Mouse (Mus musculus): Measurements from ENCODE around the gene Mtmr3.

Mtmr3 gene

DNA sequence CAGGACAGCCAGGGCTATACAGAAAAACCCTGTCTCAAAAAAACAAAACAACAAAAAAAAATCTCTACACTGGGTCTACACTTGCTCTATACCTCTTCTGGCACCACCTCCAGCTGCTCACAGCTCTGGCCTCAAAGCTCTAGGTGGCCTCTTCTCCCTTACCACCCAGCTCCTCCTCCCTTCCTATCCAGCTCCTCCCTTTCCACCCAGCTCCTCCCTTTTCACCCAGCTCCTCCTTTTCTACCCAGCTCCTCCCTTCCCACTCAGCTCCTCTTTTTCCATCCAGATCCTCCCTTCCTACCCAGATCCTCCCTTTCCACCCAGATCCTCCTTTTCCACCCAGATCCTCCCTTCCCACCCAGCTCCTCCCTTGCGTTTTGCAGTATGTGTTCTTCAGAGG, 127.2 kb downstream of the Mtmr3 start:
- DNase-seq (ENCODE audit: low read depth, low spot score), result no peak

DNA sequence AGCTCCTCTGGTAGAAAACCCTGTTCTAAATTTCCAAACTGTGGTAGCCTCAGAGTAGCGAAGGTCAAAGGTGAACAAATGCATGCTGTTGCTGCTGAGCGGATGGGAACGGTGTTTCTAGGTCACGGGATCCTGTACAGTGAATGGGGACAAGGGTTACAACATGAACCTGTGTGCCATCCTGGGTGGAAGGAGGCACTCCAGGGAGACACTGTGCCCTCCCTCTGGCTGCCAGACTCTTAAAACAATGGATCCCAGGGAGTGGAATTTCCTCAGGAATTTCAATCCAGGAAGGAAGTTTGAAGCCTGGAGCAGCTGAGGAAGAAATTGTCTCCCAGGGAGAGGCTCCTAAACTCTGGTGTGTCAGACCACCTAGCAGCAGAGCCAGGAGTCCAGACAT, 128.5 kb downstream of the Mtmr3 start:
- DNase-seq (ENCODE audit: low read depth, low spot score), result no peak

DNA sequence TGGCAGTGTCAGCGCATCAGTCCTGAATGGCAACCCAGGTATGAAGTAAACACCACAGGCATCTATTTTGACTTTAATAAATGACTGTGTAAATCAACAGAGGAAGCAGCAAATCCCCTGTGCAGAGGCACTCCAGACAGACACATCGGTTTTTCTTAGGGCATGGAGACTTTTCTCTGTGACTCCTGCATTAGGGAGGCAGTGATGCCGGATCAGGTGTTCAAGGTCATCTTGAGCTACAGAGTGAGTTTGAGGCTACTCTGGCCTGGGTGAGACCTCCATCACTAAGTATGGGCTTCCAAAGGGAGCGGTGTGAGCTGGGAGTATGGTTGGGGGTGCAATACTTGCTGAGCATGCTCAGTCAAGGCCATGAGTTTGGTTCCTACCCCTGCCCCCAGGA, 130.0 kb downstream of the Mtmr3 start:
- no peak for DNase-seq (ENCODE audit: low read depth, low spot score)

DNA sequence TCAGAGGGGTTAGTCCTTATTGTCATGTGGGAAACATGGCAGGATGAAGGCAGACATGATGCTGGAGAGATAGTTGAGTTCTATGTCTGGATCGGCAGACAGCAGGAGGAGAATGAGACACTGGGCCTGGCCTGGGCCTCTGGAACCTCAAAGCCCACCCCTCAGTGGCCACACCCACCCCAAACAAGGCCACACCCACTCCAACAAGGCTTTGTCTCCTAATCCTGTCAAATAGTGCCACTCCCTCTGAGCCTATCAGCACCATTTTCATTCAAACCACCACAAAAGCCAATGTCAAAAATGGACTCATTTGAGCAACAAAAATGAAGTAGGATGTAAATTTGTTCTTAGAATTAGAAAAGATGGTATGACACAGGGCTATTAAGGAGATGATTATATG, 130.5 kb downstream of the Mtmr3 start:
- DNase-seq (ENCODE audit: low read depth, low spot score), result no peak

DNA sequence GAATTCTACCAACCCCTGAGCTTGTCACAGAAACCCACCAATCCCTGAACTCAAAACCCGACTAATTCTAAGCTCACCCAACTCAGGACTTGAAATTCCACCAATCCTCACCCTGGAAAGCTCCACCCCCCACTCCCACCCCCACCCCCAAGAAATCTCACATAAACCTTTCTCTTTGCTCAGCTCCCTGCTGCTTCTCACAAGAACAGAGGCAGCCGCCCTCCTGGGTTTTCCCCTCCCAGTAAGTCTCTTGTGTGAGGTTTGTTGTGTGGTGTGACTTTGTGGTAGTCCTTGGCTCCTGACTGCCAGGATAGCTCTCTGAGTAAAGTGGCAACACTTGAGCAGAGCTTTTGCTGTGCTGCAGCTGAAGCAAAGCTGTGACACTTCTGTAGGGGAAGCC, 131.8 kb downstream of the Mtmr3 start:
- no peak for DNase-seq (ENCODE audit: low read depth, low spot score)

GRCm38 (mm10) chr11:4461154-4461553, 133.5 kb downstream of the Mtmr3 start:
- DNase-seq (ENCODE audit: low read depth, low spot score), result no peak

GRCm38 (mm10) chr11:4460615-4461014, 134.0 kb downstream of the Mtmr3 start:
- DNase-seq (ENCODE audit: low read depth, low spot score), result no peak

GRCm38 (mm10) chr11:4454895-4455535, 139.6 kb downstream of the Mtmr3 start:
- no peak for DNase-seq (ENCODE audit: low read depth, low spot score)

GRCm38 (mm10) chr11:4452467-4453184, 142.0 kb downstream of the Mtmr3 start:
- no peak for DNase-seq (ENCODE audit: low read depth, low spot score)

GRCm38 (mm10) chr11:4451116-4451515, 143.5 kb downstream of the Mtmr3 start:
- peak; percentile 34 for DNase-seq (ENCODE audit: low read depth, low spot score)

DNA sequence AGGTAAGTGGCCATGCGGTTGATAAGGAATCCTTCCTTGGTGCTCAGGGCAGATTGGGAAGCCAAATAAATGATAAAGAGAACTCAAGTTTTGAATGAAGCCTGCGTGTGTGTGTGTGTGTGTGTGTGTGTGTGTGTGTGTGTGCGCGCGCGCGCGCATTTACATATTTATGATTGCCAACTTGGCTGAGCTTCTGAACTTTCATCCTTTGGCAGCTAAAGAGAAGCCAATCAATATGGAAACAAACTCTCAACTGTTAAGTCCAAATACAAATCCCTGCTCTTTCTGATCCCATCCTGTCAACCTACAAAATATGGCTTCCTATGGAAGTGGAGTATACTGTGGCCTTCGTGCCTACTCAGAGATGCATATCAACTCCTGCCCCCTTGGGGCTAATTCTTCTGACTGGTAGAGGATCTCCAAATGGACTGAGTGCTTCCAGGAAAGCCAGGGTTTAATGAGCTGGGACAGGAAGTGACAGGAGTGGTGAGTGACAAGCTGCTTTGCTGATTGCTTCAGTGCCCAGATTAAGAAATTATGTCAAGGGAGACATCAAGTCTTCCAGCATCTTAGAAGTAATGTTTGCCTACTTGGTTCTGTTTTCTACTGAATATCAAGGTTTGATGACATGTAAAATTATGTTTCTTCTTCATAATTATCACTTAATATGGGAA, 148.3 kb downstream of the Mtmr3 start:
- no peak for DNase-seq (ENCODE audit: low read depth, low spot score)

DNA sequence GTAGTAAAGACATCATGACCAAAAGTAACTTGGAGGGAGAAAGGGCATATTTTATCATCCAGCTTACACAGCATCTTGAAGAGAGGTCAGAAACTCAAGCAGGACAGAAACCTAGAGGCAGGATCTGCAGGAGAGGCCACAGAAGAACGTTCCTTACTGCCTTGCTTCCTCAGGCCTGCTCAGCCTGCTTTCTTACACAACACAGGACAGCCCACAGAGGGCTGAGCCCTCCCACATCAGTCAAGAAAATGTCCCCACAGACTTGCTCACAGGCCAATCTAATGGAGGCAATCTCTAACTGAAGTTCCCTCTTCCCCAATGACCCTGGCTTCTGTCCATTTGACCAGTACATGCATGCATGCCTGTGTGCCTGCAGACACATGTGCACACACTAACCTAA, 152.4 kb downstream of the Mtmr3 start:
- no peak for DNase-seq (ENCODE audit: low read depth, low spot score)

GRCm38 (mm10) chr11:4440978-4441377, 153.7 kb downstream of the Mtmr3 start, which contains the start of gene Hormad2:
TSS of gene Hormad2 (minus strand) at chr11:4441105.
- no peak for DNase-seq (ENCODE audit: low read depth, low spot score)

- no peak for DNase-seq (ENCODE audit: low read depth, low spot score)
These were observed 156.5 kb downstream of the Mtmr3 start for GRCm38 (mm10) chr11:4438211-4438610.

DNA sequence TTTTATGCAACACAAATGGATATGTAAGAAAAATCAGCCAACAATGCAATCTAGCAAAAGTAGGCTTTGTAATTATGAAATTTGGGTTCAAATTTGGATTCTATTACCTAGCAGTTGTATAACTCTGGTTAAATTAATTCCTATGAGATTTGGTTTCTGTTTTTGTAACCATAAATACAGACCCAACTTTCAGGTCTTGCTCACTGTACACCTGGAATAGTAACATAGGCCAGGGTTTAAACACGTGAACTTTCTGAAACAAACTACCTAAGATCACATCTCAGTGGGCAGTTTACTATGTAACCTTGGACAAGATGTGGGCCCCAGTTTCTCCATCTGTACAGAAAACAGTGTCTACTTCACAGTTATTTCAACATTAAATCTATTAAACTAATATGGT, 157.3 kb downstream of the Mtmr3 start:
- no peak for DNase-seq (ENCODE audit: low read depth, low spot score)

- peak; percentile 19 for DNase-seq (ENCODE audit: low read depth, low spot score)
These were observed 158.0 kb downstream of the Mtmr3 start for GRCm38 (mm10) chr11:4436631-4437030.

DNA sequence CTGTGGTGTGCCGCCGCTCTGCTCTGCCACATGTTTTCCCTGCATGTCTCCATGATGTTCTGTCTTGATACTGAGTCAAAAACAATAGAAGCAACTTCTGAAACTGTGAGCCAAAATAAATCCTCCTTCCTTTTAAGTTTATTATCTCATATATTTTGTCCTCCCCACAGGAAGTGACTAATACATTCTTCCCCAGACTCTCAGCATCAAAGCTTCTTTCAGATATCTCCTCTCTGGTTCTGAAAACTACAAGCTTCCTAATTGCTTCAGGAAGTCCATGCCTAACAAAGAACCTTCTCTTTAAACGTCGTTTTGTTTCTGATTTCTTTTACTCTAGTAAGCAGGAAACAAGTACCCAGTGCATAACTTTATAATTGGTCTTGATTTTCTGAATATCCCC, 160.2 kb downstream of the Mtmr3 start:
- no peak for DNase-seq (ENCODE audit: low read depth, low spot score)
